Mouse (Mus musculus): ENCODE measurements around the gene Gfod1. TPM values are rescaled to one million over a fixed set of nuclear protein-coding genes. Genes with fewer than 3 reads are reported as not detected.

Gene Gfod1
- polyA plus RNA-seq, 2 experiments from 2014 or later, result 2.5 to 4.0 TPM

- ATAC-seq, result no peak
Observed at GRCm38 (mm10) chr13:43199282-43199681, 104.7 kb downstream of the Gfod1 start.

- no peak for ATAC-seq
Observed at GRCm38 (mm10) chr13:43197187-43197586, 106.8 kb downstream of the Gfod1 start.

- no peak for ATAC-seq
Observed at GRCm38 (mm10) chr13:43196000-43196399, 108.0 kb downstream of the Gfod1 start.

- ATAC-seq, result no peak
Observed at GRCm38 (mm10) chr13:43193932-43194331, 110.0 kb downstream of the Gfod1 start.

GRCm38 (mm10) chr13:43193266-43193665 is 110.7 kb downstream of the Gfod1 start:
- no peak for ATAC-seq

GRCm38 (mm10) chr13:43191741-43192192 is 112.2 kb downstream of the Gfod1 start:
- peak; percentile 52 for ATAC-seq

- ATAC-seq, result no peak
Observed at GRCm38 (mm10) chr13:43191290-43191689, 112.7 kb downstream of the Gfod1 start.

- ATAC-seq, result no peak
Observed at GRCm38 (mm10) chr13:43187736-43188135, 116.2 kb downstream of the Gfod1 start.

- peak; percentile 43 for ATAC-seq
Observed at GRCm38 (mm10) chr13:43183248-43184055, 120.5 kb downstream of the Gfod1 start.

- ATAC-seq, result peak; percentile 83
Observed at GRCm38 (mm10) chr13:43182465-43183201, 121.3 kb downstream of the Gfod1 start.

- ATAC-seq, result no peak
Observed at GRCm38 (mm10) chr13:43181104-43181503, 122.9 kb downstream of the Gfod1 start.

GRCm38 (mm10) chr13:43177317-43177716 is 126.7 kb downstream of the Gfod1 start:
- ATAC-seq, result peak; percentile 77

- no peak for ATAC-seq
Observed at GRCm38 (mm10) chr13:43176676-43177075, 127.3 kb downstream of the Gfod1 start.

GRCm38 (mm10) chr13:43173262-43173661 is 130.7 kb downstream of the Gfod1 start:
- peak; percentile 33 for ATAC-seq

- ATAC-seq, result no peak
Observed at GRCm38 (mm10) chr13:43172036-43172713, 131.8 kb downstream of the Gfod1 start.

- ATAC-seq, result peak; percentile 85
Observed at GRCm38 (mm10) chr13:43171020-43171710, 132.8 kb downstream of the Gfod1 start, which contains the start of gene Tbc1d7. Gene Tbc1d7, minus strand, starts transcription at chr13:43171501.

- no peak for ATAC-seq
Observed at GRCm38 (mm10) chr13:43167721-43168120, 136.3 kb downstream of the Gfod1 start.

GRCm38 (mm10) chr13:43159429-43159828 is 144.5 kb downstream of the Gfod1 start:
- ATAC-seq, result no peak

GRCm38 (mm10) chr13:43158281-43158680 is 145.7 kb downstream of the Gfod1 start:
- no peak for ATAC-seq

- ATAC-seq, result no peak
Observed at GRCm38 (mm10) chr13:43157370-43157769, 146.6 kb downstream of the Gfod1 start.

GRCm38 (mm10) chr13:43152005-43152520 is 151.9 kb downstream of the Gfod1 start:
- no peak for ATAC-seq

GRCm38 (mm10) chr13:43149661-43150060 is 154.3 kb downstream of the Gfod1 start:
- ATAC-seq, result no peak

Measured in activated CD4-positive, CD25-positive, alpha-beta regulatory T cell, adult 4 months (primary cell).